Mouse (Mus musculus): ENCODE measurements around the gene Ppia. TPM values are rescaled to one million over a fixed set of nuclear protein-coding genes. Genes with fewer than 3 reads are reported as not detected.
"Not testable (repeated sequence)": the region's sequence is repeated elsewhere in the genome, so short reads cannot be mapped to it uniquely, and the experiment has no call there.

The Ppia gene
- total RNA-seq, 4 experiments from 2014 or later, result 262 to 310 (median 280) TPM

- DNase-seq (ENCODE audit: low spot score), result no peak
These were observed 10.3 kb upstream of the Ppia start for GRCm38 (mm10) chr11:6404699-6405566.

- DNase-seq (ENCODE audit: low spot score), result no peak
These were observed 9.6 kb upstream of the Ppia start for GRCm38 (mm10) chr11:6405591-6406081.

GRCm38 (mm10) chr11:6406251-6407161, 8.7 kb upstream of the Ppia start:
- DNase-seq (ENCODE audit: low spot score), result peak; percentile 77

- no peak for DNase-seq (ENCODE audit: low spot score)
These were observed 8.1 kb upstream of the Ppia start for GRCm38 (mm10) chr11:6407162-6407621.

GRCm38 (mm10) chr11:6410050-6410602, 5.1 kb upstream of the Ppia start:
- DNase-seq (ENCODE audit: low spot score), result no peak

- DNase-seq (ENCODE audit: low spot score), result not testable (repeated sequence)
These were observed 4.5 kb upstream of the Ppia start for GRCm38 (mm10) chr11:6410755-6411154.

GRCm38 (mm10) chr11:6411684-6412083, 3.6 kb upstream of the Ppia start:
- peak; percentile 78 for DNase-seq (ENCODE audit: low spot score)

- no peak for DNase-seq (ENCODE audit: low spot score)
These were observed 2.0 kb upstream of the Ppia start for GRCm38 (mm10) chr11:6413264-6413663.

GRCm38 (mm10) chr11:6415551-6416404, 535 bp downstream of the Ppia start:
- peak; percentile 98 for DNase-seq (ENCODE audit: low spot score)

GRCm38 (mm10) chr11:6416405-6417034, 1.3 kb downstream of the Ppia start:
- peak; percentile 75 for DNase-seq (ENCODE audit: low spot score)

- DNase-seq (ENCODE audit: low spot score), result no peak
These were observed 1.8 kb downstream of the Ppia start for GRCm38 (mm10) chr11:6417069-6417468.

- no peak for DNase-seq (ENCODE audit: low spot score)
These were observed 2.2 kb downstream of the Ppia start for GRCm38 (mm10) chr11:6417490-6417889.

- no peak for DNase-seq (ENCODE audit: low spot score)
These were observed 3.5 kb downstream of the Ppia start for GRCm38 (mm10) chr11:6418751-6419150.

GRCm38 (mm10) chr11:6419156-6419555, 3.9 kb downstream of the Ppia start:
- DNase-seq (ENCODE audit: low spot score), result not testable (repeated sequence)

- DNase-seq (ENCODE audit: low spot score), result no peak
These were observed 5.0 kb downstream of the Ppia start for GRCm38 (mm10) chr11:6420283-6420703.

GRCm38 (mm10) chr11:6420722-6421350, 5.6 kb downstream of the Ppia start:
- DNase-seq (ENCODE audit: low spot score), result no peak

- no peak for DNase-seq (ENCODE audit: low spot score)
These were observed 14.9 kb downstream of the Ppia start for GRCm38 (mm10) chr11:6430186-6430585.

- DNase-seq (ENCODE audit: low spot score), result no peak
These were observed 21.2 kb downstream of the Ppia start for GRCm38 (mm10) chr11:6436442-6436841.

- no peak for DNase-seq (ENCODE audit: low spot score)
These were observed 22.4 kb downstream of the Ppia start for GRCm38 (mm10) chr11:6437667-6438066.

GRCm38 (mm10) chr11:6440171-6440570, 24.9 kb downstream of the Ppia start:
- no peak for DNase-seq (ENCODE audit: low spot score)
